Mouse (Mus musculus): ENCODE data around the gene Cenpo. TPM values are rescaled to one million over a fixed set of nuclear protein-coding genes. Genes with fewer than 3 reads are reported as not detected.
"Not testable (repeated sequence)": the region's sequence is repeated elsewhere in the genome, so short reads cannot be mapped to it uniquely, and the experiment has no call there.

Cenpo gene
- total RNA-seq, 1 experiment, result 17.6 TPM

DNA sequence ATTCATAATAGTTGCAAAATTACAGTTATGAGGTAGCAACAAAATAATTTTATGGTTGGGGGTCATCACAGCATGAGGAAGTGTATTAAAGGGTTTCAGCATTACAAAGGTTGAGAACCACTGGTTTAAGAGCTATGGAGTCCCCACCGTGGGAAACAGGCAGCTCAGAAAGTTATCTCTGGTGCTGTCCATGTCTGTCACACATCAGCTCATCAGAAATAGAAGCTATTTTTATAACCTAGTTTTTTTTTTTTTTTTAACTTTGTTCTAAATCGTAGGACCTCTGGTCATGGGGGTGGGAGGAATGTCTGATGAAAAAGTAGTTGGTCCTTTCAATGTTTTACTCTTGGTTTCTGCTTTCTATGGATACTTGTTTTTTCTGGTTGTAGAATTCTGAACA, 9.7 kb upstream of the Cenpo start:
- H3K36me3 ChIP-seq (ENCODE audit: control insufficient read depth, insufficient read depth, low read length, poor library complexity, severe bottlenecking), result no peaks in the 10 kb centered on the region
- no peak overlapping the region for H3K9ac ChIP-seq (ENCODE audit: insufficient read depth, low read depth, low read length, poor library complexity, severe bottlenecking)
- no peaks in the 10 kb centered on the region for H3K9me3 ChIP-seq (ENCODE audit: control insufficient read depth, insufficient read depth, low read depth, low read length)
- in situ Hi-C loops (cut with MboI; ENCODE audit: low sequenced_read_pairs in 2 of 2, unreplicated experiment in 2 of 2), result no loop called here
- no peak overlapping the region for H3K27ac ChIP-seq (ENCODE audit: insufficient read depth, low read depth, low read length, poor library complexity, severe bottlenecking)
- TF ChIP-seq ZC3H11A (IDR thresholded peaks at IDR 0.05; ENCODE audit: borderline replicate concordance, low read depth, low read length) (no peak), MAFK (IDR thresholded peaks at IDR 0.05; ENCODE audit: insufficient read depth, low read depth, low read length) (no peak), ZNF384 (IDR thresholded peaks at IDR 0.05; ENCODE audit: low read depth, low read length) (no peak), CHD2 (IDR thresholded peaks at IDR 0.05; ENCODE audit: low read depth, low read length) (no peak), HCFC1 (IDR thresholded peaks at IDR 0.05; ENCODE audit: borderline replicate concordance, insufficient read depth, low read length) (no peak)
- no peak overlapping the region for H3K4me3 ChIP-seq (ENCODE audit: insufficient read depth in 1 of 2, low read depth in 1 of 2, low read length in 2 of 2, poor library complexity in 1 of 2, severe bottlenecking in 1 of 2)
- DNase-seq (ENCODE audit: low read depth, low spot score), result no peak
- peaks cover 2 to 14% of the 10 kb centered on the region in 2 experiments; a peak in 3 of 4 replicates for H3K4me1 ChIP-seq (ENCODE audit: control insufficient read depth in 2 of 2, insufficient read depth in 2 of 2, low read length in 2 of 2, poor library complexity in 1 of 2)

- H3K9ac ChIP-seq (ENCODE audit: insufficient read depth, low read depth, low read length, poor library complexity, severe bottlenecking); H3K27ac ChIP-seq (ENCODE audit: insufficient read depth, low read depth, low read length, poor library complexity, severe bottlenecking); H3K4me3 ChIP-seq (ENCODE audit: insufficient read depth in 1 of 2, low read depth in 1 of 2, low read length in 2 of 2, poor library complexity in 1 of 2, severe bottlenecking in 1 of 2); H3K4me1 ChIP-seq (ENCODE audit: control insufficient read depth in 2 of 2, insufficient read depth in 2 of 2, low read length in 2 of 2, poor library complexity in 1 of 2); DNase-seq (ENCODE audit: low read depth, low spot score); H3K36me3 ChIP-seq (ENCODE audit: control insufficient read depth, insufficient read depth, low read length, poor library complexity, severe bottlenecking); H3K9me3 ChIP-seq (ENCODE audit: control insufficient read depth, insufficient read depth, low read depth, low read length); in situ Hi-C loops (cut with MboI; ENCODE audit: low sequenced_read_pairs in 2 of 2, unreplicated experiment in 2 of 2): not testable (repeated sequence)
These were observed 6.2 kb upstream of the Cenpo start for GRCm38 (mm10) chr12:4240281-4240680.

GRCm38 (mm10) chr12:4237481-4237880, 3.4 kb upstream of the Cenpo start:
- H3K27ac ChIP-seq (ENCODE audit: insufficient read depth, low read depth, low read length, poor library complexity, severe bottlenecking), result no peak overlapping the region

DNA sequence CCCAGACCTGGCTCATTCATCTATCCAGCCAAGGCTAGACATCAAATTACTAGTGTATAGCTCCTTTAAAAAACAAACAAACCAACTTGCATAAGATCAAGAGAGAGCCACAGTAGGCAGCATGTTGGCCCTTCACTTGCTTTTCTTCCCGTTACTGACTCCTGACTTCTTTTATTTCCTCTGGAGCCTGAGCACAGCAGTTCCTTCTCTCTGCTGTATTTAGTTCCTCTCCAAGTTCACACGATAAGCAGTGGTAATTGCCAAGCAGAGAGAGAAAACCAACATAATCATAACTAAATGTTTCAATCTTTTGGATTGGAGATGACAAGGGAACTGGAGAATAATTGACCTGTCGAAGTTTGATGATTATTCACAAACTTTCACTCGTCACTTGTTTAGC, 1.3 kb downstream of the Cenpo start:
- Histone ChIP-seq H3K9me3 (ENCODE audit: control insufficient read depth, insufficient read depth, low read depth, low read length) (no peaks in the 10 kb centered on the region), H3K9ac (ENCODE audit: insufficient read depth, low read depth, low read length, poor library complexity, severe bottlenecking) (no peak overlapping the region), H3K4me3 (ENCODE audit: insufficient read depth in 1 of 2, low read depth in 1 of 2, low read length in 2 of 2, poor library complexity in 1 of 2, severe bottlenecking in 1 of 2) (peak overlapping the region in 1 of 2 experiments; percentile 78; a peak in 2 of 4 replicates), H3K27ac (ENCODE audit: insufficient read depth, low read depth, low read length, poor library complexity, severe bottlenecking) (no peak overlapping the region), H3K36me3 (ENCODE audit: control insufficient read depth, insufficient read depth, low read length, poor library complexity, severe bottlenecking) (peaks cover 11% of the 10 kb centered on the region; the same call in 1 of the 2 replicates), H3K4me1 (ENCODE audit: control insufficient read depth in 2 of 2, insufficient read depth in 2 of 2, low read length in 2 of 2, poor library complexity in 1 of 2) (peaks cover 3 to 4% of the 10 kb centered on the region in 2 experiments; a peak in 2 of 4 replicates)
- TF ChIP-seq ZNF384 (IDR thresholded peaks at IDR 0.05; ENCODE audit: low read depth, low read length) (no peak), MAFK (IDR thresholded peaks at IDR 0.05; ENCODE audit: insufficient read depth, low read depth, low read length) (no peak)
- in situ Hi-C loops (cut with MboI; ENCODE audit: low sequenced_read_pairs in 2 of 2, unreplicated experiment in 2 of 2), result no loop called here
- no peak for DNase-seq (ENCODE audit: low read depth, low spot score)

More at GRCm38 (mm10) chr12:4237481-4237880, 3.4 kb upstream of the Cenpo start:
- in situ Hi-C loops (cut with MboI; ENCODE audit: low sequenced_read_pairs in 2 of 2, unreplicated experiment in 2 of 2), result no loop called here
- no peak for DNase-seq (ENCODE audit: low read depth, low spot score)
- H3K36me3 ChIP-seq (ENCODE audit: control insufficient read depth, insufficient read depth, low read length, poor library complexity, severe bottlenecking), result no peaks in the 10 kb centered on the region
- 0 out of 2 replicates have a peak overlapping the region, but pooled peaks have one; percentile 24 for H3K9ac ChIP-seq (ENCODE audit: insufficient read depth, low read depth, low read length, poor library complexity, severe bottlenecking)
- no peak for TF ChIP-seq MAFK (IDR thresholded peaks at IDR 0.05; ENCODE audit: insufficient read depth, low read depth, low read length)
- TF ChIP-seq HCFC1 (IDR thresholded peaks at IDR 0.05; ENCODE audit: borderline replicate concordance, insufficient read depth, low read length), result no peak
- no peak for TF ChIP-seq CHD2 (IDR thresholded peaks at IDR 0.05; ENCODE audit: low read depth, low read length)
- TF ChIP-seq ZNF384 (IDR thresholded peaks at IDR 0.05; ENCODE audit: low read depth, low read length), result no peak
- no peak for TF ChIP-seq ZC3H11A (IDR thresholded peaks at IDR 0.05; ENCODE audit: borderline replicate concordance, low read depth, low read length)
- H3K4me1 ChIP-seq (ENCODE audit: control insufficient read depth in 2 of 2, insufficient read depth in 2 of 2, low read length in 2 of 2, poor library complexity in 1 of 2), result peaks cover 3 to 8% of the 10 kb centered on the region in 2 experiments; a peak in 3 of 4 replicates
- no peaks in the 10 kb centered on the region for H3K9me3 ChIP-seq (ENCODE audit: control insufficient read depth, insufficient read depth, low read depth, low read length)
- H3K4me3 ChIP-seq (ENCODE audit: insufficient read depth in 1 of 2, low read depth in 1 of 2, low read length in 2 of 2, poor library complexity in 1 of 2, severe bottlenecking in 1 of 2), result no peak overlapping the region

- H3K36me3 ChIP-seq (ENCODE audit: control insufficient read depth, insufficient read depth, low read length, poor library complexity, severe bottlenecking), result peaks cover 24% of the 10 kb centered on the region
- no peak overlapping the region for H3K9ac ChIP-seq (ENCODE audit: insufficient read depth, low read depth, low read length, poor library complexity, severe bottlenecking)
- no peak overlapping the region for H3K4me3 ChIP-seq (ENCODE audit: insufficient read depth in 1 of 2, low read depth in 1 of 2, low read length in 2 of 2, poor library complexity in 1 of 2, severe bottlenecking in 1 of 2)
- in situ Hi-C loops (cut with MboI; ENCODE audit: low sequenced_read_pairs in 2 of 2, unreplicated experiment in 2 of 2), result no loop called here
- H3K27ac ChIP-seq (ENCODE audit: insufficient read depth, low read depth, low read length, poor library complexity, severe bottlenecking), result no peak overlapping the region
- DNase-seq (ENCODE audit: low read depth, low spot score), result no peak
- TF ChIP-seq MAFK (IDR thresholded peaks at IDR 0.05; ENCODE audit: insufficient read depth, low read depth, low read length) (no peak), ZC3H11A (IDR thresholded peaks at IDR 0.05; ENCODE audit: borderline replicate concordance, low read depth, low read length) (no peak), HCFC1 (IDR thresholded peaks at IDR 0.05; ENCODE audit: borderline replicate concordance, insufficient read depth, low read length) (no peak), CHD2 (IDR thresholded peaks at IDR 0.05; ENCODE audit: low read depth, low read length) (no peak), ZNF384 (IDR thresholded peaks at IDR 0.05; ENCODE audit: low read depth, low read length) (no peak)
- H3K9me3 ChIP-seq (ENCODE audit: control insufficient read depth, insufficient read depth, low read depth, low read length), result no peaks in the 10 kb centered on the region
- peaks cover 3 to 4% of the 10 kb centered on the region in 2 experiments; a peak in 2 of 4 replicates for H3K4me1 ChIP-seq (ENCODE audit: control insufficient read depth in 2 of 2, insufficient read depth in 2 of 2, low read length in 2 of 2, poor library complexity in 1 of 2)
These were observed 3.9 kb downstream of the Cenpo start for GRCm38 (mm10) chr12:4230156-4230555.

Measured in ES-E14 (cell line).